Mouse (Mus musculus): ENCODE results near the gene Kif3c. TPM values are rescaled to one million over a fixed set of nuclear protein-coding genes. Genes with fewer than 3 reads are reported as not detected.

Gene Kif3c
- polyA plus RNA-seq (2011; ENCODE audit: insufficient read length, low read depth, missing spikeins), result 12.2 and 12.7 TPM in 2 replicates

DNA sequence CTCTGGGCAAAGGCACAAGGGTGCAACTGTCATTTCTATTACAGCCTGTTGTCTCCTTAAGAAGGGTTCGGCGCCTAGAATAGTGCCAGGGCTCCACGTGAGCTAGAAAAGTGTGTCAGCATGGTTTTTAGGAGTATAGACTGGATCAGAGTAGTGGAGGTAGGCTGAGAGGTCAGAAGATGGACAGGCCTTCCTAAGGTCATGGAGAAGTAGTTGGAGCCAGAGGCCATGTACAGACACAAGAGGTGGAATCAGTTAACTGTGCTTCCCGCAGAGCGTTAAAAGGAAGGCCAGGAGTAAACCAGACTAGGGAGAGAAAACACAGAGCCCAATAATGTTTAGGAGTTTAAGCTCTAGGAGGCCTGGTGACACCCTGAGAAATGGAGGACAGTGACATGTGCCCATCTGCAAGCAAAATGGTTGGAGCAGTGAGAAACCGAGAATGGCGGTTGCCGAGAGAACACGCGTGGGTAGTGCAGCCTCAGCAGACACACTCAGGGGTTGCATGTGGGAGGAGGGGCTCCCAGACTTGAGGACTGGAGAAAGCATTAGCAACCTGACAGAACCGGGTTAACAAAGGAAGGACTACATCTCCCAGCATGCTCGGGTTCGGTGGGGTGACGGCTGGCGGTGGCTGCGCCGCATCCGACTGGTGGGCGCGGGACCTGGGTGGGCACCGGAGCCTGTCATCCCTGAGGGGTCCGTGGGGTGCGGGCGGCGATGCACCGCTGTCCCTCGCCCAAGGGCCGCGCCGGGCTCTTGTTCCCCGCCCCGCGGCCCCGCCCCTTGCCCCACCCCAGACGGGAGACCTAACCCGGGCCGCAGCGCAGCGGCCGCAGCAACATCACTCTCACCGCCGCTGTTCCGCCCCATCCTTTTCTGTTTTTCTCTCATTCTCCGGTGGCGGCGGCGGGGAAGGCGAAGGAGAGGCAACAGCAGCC lies at the start of gene Kif3c:
Gene Kif3c (plus strand): TSS at position 625 of the 941 bp plus-strand sequence.
- TF ChIP-seq POLR2A (IDR thresholded peaks at IDR 0.05; ENCODE audit: low read depth, low read length) (peak; percentile 81), CTCF (IDR thresholded peaks at IDR 0.05; ENCODE audit: borderline replicate concordance, insufficient read depth, low read length) (no peak)
- H3K27ac ChIP-seq (ENCODE audit: insufficient read depth, low read length), result no peak within 1 kb of the TSS
- peak within 1 kb of the TSS; percentile 82 for H3K4me3 ChIP-seq (ENCODE audit: insufficient read depth, low read length)
- peaks cover 6% of the 10 kb centered on the region for H3K4me1 ChIP-seq (ENCODE audit: control insufficient read depth, insufficient read depth, low read length)

- no peak for TF ChIP-seq POLR2A (IDR thresholded peaks at IDR 0.05; ENCODE audit: low read depth, low read length)
- TF ChIP-seq CTCF (IDR thresholded peaks at IDR 0.05; ENCODE audit: borderline replicate concordance, insufficient read depth, low read length), result no peak
- Histone ChIP-seq H3K4me3 (ENCODE audit: insufficient read depth, low read length) (no peak overlapping the region), H3K27ac (ENCODE audit: insufficient read depth, low read length) (no peak overlapping the region), H3K4me1 (ENCODE audit: control insufficient read depth, insufficient read depth, low read length) (0 out of 2 replicates have a peak, but pooled peaks cover 2% of the 10 kb centered on the region)
These were observed 48.8 kb upstream of the Kif3c start for GRCm38 (mm10) chr12:3316083-3316482.

GRCm38 (mm10) chr12:3316937-3317336 lies 48.0 kb upstream of the Kif3c start:
- Histone ChIP-seq H3K27ac (ENCODE audit: insufficient read depth, low read length) (no peak overlapping the region), H3K4me1 (ENCODE audit: control insufficient read depth, insufficient read depth, low read length) (0 out of 2 replicates have a peak, but pooled peaks cover 2% of the 10 kb centered on the region), H3K4me3 (ENCODE audit: insufficient read depth, low read length) (no peak overlapping the region)
- no peak for TF ChIP-seq POLR2A (IDR thresholded peaks at IDR 0.05; ENCODE audit: low read depth, low read length)
- no peak for TF ChIP-seq CTCF (IDR thresholded peaks at IDR 0.05; ENCODE audit: borderline replicate concordance, insufficient read depth, low read length)

- Histone ChIP-seq H3K27ac (ENCODE audit: insufficient read depth, low read length) (no peak overlapping the region), H3K4me3 (ENCODE audit: insufficient read depth, low read length) (no peak overlapping the region), H3K4me1 (ENCODE audit: control insufficient read depth, insufficient read depth, low read length) (0 out of 2 replicates have a peak, but pooled peaks cover 6% of the 10 kb centered on the region)
- TF ChIP-seq POLR2A (IDR thresholded peaks at IDR 0.05; ENCODE audit: low read depth, low read length) (no peak), CTCF (IDR thresholded peaks at IDR 0.05; ENCODE audit: borderline replicate concordance, insufficient read depth, low read length) (no peak)
These were observed 45.6 kb upstream of the Kif3c start for GRCm38 (mm10) chr12:3319377-3319776.

DNA sequence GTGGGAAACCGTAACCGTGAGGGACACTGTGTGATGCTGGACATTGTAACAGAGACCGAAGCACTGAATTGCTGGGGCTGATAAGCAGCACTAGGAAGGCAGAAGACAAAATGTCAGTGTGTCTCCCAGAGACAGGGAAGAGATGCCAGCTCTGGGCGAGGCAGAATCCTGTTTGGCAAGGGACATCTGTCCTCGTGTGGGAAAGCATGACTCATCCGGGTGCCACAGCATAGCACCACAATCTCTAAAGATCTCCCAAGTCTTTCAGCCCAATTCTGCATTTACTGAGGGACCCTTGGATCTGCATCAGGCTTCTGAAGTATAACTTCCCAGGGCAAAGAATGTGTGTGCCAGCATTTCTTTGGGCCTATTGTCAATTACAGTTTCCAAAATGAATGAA lies 41.7 kb upstream of the Kif3c start:
- H3K4me1 ChIP-seq (ENCODE audit: control insufficient read depth, insufficient read depth, low read length), result 0 out of 2 replicates have a peak, but pooled peaks cover 6% of the 10 kb centered on the region
- H3K27ac ChIP-seq (ENCODE audit: insufficient read depth, low read length), result no peak overlapping the region
- TF ChIP-seq CTCF (IDR thresholded peaks at IDR 0.05; ENCODE audit: borderline replicate concordance, insufficient read depth, low read length), result no peak
- no peak for TF ChIP-seq POLR2A (IDR thresholded peaks at IDR 0.05; ENCODE audit: low read depth, low read length)
- H3K4me3 ChIP-seq (ENCODE audit: insufficient read depth, low read length), result no peak overlapping the region

DNA sequence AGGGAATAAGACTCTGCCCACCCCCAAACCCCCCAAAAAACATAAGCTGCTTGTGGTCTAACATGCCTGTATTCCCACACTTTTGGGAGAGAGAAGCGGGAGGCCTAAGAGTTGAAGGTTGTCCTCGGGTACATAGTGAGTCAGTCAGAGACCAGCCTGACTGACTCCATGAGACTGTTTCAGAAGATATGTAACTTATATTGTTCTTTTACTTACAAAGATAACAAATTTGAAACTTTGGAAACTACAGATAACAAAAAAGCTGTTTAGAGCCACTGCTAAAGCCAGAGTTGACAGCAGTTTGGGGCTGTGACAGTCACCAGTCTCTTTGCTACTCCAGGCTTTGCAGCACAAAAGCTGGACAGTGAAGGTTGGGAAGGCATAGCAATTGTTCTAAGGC lies 39.7 kb upstream of the Kif3c start:
- TF ChIP-seq CTCF (IDR thresholded peaks at IDR 0.05; ENCODE audit: borderline replicate concordance, insufficient read depth, low read length) (no peak), POLR2A (IDR thresholded peaks at IDR 0.05; ENCODE audit: low read depth, low read length) (no peak)
- Histone ChIP-seq H3K27ac (ENCODE audit: insufficient read depth, low read length) (no peak overlapping the region), H3K4me1 (ENCODE audit: control insufficient read depth, insufficient read depth, low read length) (0 out of 2 replicates have a peak, but pooled peaks cover 4% of the 10 kb centered on the region), H3K4me3 (ENCODE audit: insufficient read depth, low read length) (no peak overlapping the region)

DNA sequence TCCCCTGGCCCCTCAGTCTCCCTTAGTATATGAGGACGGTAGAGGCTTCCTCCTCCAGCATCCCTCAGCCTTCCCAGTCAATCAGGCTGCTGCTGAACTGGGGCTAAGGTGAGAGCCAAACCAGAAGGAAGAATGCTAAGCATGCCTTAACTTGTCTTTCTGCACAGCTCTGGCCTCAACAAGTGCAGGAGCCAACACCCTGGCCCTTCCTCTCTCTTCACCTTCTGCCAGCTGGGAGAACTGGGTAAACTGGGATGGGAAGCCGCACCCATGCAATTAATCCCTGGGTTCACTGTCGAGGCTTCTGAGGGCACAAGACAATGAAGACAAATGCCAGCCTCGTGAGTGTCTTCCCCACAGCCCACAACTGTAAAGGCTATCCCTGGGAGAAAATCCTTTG lies 35.3 kb upstream of the Kif3c start:
- TF ChIP-seq POLR2A (IDR thresholded peaks at IDR 0.05; ENCODE audit: low read depth, low read length), result no peak
- no peak for TF ChIP-seq CTCF (IDR thresholded peaks at IDR 0.05; ENCODE audit: borderline replicate concordance, insufficient read depth, low read length)
- Histone ChIP-seq H3K4me3 (ENCODE audit: insufficient read depth, low read length) (no peak overlapping the region), H3K27ac (ENCODE audit: insufficient read depth, low read length) (no peak overlapping the region), H3K4me1 (ENCODE audit: control insufficient read depth, insufficient read depth, low read length) (no peaks in the 10 kb centered on the region)

DNA sequence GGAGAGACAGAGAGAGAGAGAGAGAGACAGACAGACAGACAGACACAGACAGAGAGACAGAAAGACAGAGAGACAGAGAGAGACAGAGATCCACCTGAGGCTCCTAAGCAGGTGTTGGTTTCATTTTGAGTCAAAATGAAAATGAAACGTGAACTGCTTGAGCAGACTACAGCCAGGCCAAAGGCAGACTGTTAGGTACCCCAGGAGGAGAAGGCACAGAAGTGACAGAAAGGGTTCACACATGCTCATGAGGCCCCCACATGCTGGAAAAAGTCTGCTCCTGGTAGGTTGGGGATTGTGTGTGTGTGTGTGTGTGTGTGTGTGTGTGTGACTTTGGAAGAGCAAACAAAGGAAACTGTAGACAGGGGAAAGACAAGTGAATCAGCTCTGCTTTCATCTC lies 26.0 kb upstream of the Kif3c start:
- H3K4me3 ChIP-seq (ENCODE audit: insufficient read depth, low read length), result no peak overlapping the region
- TF ChIP-seq POLR2A (IDR thresholded peaks at IDR 0.05; ENCODE audit: low read depth, low read length) (no peak), CTCF (IDR thresholded peaks at IDR 0.05; ENCODE audit: borderline replicate concordance, insufficient read depth, low read length) (no peak)
- no peaks in the 10 kb centered on the region for H3K4me1 ChIP-seq (ENCODE audit: control insufficient read depth, insufficient read depth, low read length)
- no peak overlapping the region for H3K27ac ChIP-seq (ENCODE audit: insufficient read depth, low read length)

- H3K27ac ChIP-seq (ENCODE audit: insufficient read depth, low read length), result no peak overlapping the region
- no peak for TF ChIP-seq CTCF (IDR thresholded peaks at IDR 0.05; ENCODE audit: borderline replicate concordance, insufficient read depth, low read length)
- no peak for TF ChIP-seq POLR2A (IDR thresholded peaks at IDR 0.05; ENCODE audit: low read depth, low read length)
- peaks cover 4% of the 10 kb centered on the region; the same call in 1 of the 2 replicates for H3K4me1 ChIP-seq (ENCODE audit: control insufficient read depth, insufficient read depth, low read length)
- H3K4me3 ChIP-seq (ENCODE audit: insufficient read depth, low read length), result no peak overlapping the region
These were observed 20.8 kb upstream of the Kif3c start for GRCm38 (mm10) chr12:3344155-3344554.

DNA sequence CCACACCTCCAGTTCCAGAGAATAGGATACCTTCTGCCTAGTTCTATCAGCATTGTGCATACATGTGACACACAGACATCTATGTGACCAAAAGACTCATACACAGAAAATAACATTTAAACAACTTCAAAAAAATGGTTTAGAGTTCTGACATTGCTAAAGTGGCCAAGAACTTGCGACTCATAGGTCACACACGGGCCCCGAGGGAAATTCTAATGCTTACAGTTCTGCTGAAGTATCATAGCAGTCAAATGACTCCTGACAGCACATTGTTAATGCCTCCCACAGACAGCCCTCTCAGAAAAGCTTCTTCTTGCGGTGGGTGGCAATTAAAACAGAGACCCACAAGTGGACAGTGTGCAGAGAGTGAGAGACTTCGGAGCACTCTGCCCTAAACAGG lies 19.9 kb upstream of the Kif3c start:
- Histone ChIP-seq H3K4me3 (ENCODE audit: insufficient read depth, low read length) (no peak overlapping the region), H3K4me1 (ENCODE audit: control insufficient read depth, insufficient read depth, low read length) (peaks cover 4% of the 10 kb centered on the region), H3K27ac (ENCODE audit: insufficient read depth, low read length) (no peak overlapping the region)
- TF ChIP-seq CTCF (IDR thresholded peaks at IDR 0.05; ENCODE audit: borderline replicate concordance, insufficient read depth, low read length) (no peak), POLR2A (IDR thresholded peaks at IDR 0.05; ENCODE audit: low read depth, low read length) (no peak)

Data from embryonic fibroblast, embryonic 13.5 days (primary cell).